Comparison of ENCODE assay signal across 21 mouse cellular contexts in the genomic region with DNA sequence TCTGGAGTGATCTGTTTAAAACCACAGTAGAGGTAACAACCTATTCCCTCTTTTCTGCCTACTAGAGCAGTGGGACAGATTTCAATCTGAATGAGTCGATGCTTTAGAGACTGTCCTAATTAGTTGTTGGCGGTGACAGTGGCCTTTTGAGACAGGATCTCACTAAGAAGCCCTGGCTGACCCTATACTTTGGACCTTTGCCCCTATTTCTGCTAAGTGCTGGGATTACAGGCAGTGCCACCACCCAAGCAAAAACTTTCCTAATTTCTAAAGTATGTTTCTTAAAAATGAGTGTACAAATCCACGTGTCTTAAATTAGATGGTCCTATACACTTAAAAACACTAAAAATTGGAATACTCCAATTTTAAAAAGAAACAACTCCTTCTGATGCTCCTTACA. TPM values are rescaled to one million over a fixed set of nuclear protein-coding genes. Genes with fewer than 3 reads are reported as not detected.
DNase-seq lines count a peak whose midpoint lies in the region; TF ChIP-seq lines count a peak whose summit lies in the region.
"Had no signal": no experiment of that assay in that cellular context is flagged by ENCODE, and none has a peak within 500 bp of the region (broad histone marks: within the 10 kb centered on the region; RNA-seq: fewer than 3 reads in every experiment).

No protein-coding gene starts in this region.

- no peak for TF ChIP-seq CTCF in heart, adult 2 months (IDR thresholded peaks at IDR 0.05)

- TF ChIP-seq EP300 in heart, adult 2 months (IDR thresholded peaks at IDR 0.05; ENCODE audit: insufficient read depth, low read depth, low read length) = no peak

- TF ChIP-seq POLR2A in heart, adult 2 months (IDR thresholded peaks at IDR 0.05; ENCODE audit: insufficient read depth, low read depth, low read length) = no peak

- peaks cover 1% of the 10 kb centered on the region; the same call in 1 of the 2 replicates for H3K4me1 ChIP-seq in heart, adult 2 months (ENCODE audit: control insufficient read depth, insufficient read depth, low read length)
- H3K4me1 ChIP-seq: embryonic facial prominence, embryonic 12.5 days had no signal

- H3K4me3 ChIP-seq in heart, adult 2 months = no peak overlapping the region
- H3K4me3 ChIP-seq: embryonic facial prominence, embryonic 10.5 days; embryonic facial prominence, embryonic 12.5 days; forebrain, embryonic 13.5 days; forebrain, embryonic 15.5 days had no signal

- no peaks in the 10 kb centered on the region for H3K27me3 ChIP-seq in heart, adult 2 months (ENCODE audit: control insufficient read depth, insufficient read depth, low read length)
- H3K27me3 ChIP-seq: CH12.LX; embryonic facial prominence, embryonic 12.5 days; forebrain, embryonic 13.5 days; forebrain, embryonic 15.5 days; Patski had no signal

- H3K9ac ChIP-seq in heart, adult 2 months (ENCODE audit: low read depth, low read length) = no peak overlapping the region
- H3K9ac ChIP-seq: embryonic facial prominence, embryonic 12.5 days; forebrain, embryonic 13.5 days; forebrain, embryonic 15.5 days; forebrain, postnatal 0 days had no signal

- WGBS in heart, adult 2 months = 88% methylated on average over 3 of the region's 3 CpGs

- peak; percentile 51 for DNase-seq in heart, adult 11 months
- no peak for DNase-seq in heart, adult 2 months
- peak; percentile 22 for DNase-seq in kidney, adult 9 months
- no peak for DNase-seq in kidney, postnatal 14 days
- peak; percentile 47 for DNase-seq in adipocyte (ENCODE audit: low spot score)
- DNase-seq: adrenal gland, adult 8-10 months; adrenal gland, postnatal 14 days; adrenal gland, postnatal 36 days; B cell, adult 2 months; cerebellum, adult 11-12 months; cerebellum, adult 2 months; cerebellum, adult 9-10 months; cerebellum, postnatal 10 days; cerebellum, postnatal 25 days; forebrain, postnatal 0 days had no signal

- no peaks in the 10 kb centered on the region for H3K79me2 ChIP-seq in heart, adult 2 months (replicated peaks; ENCODE audit: control insufficient read depth, insufficient read depth, low read length)

- no peak overlapping the region for H3K27ac ChIP-seq in heart, adult 2 months
- H3K27ac ChIP-seq: embryonic facial prominence, embryonic 10.5 days; embryonic facial prominence, embryonic 12.5 days; forebrain, embryonic 13.5 days; forebrain, embryonic 15.5 days had no signal

- H3K36me3 ChIP-seq in heart, adult 2 months (ENCODE audit: control insufficient read depth, insufficient read depth, low read length) = no peaks in the 10 kb centered on the region

- intact Hi-C loops in heart, adult 2 months (cut with DNase I) = loop anchor here (5.0 kb wide), 2 partner anchors 76 to 171 kb away; a partner anchor contains a TSS

RNA-seq across cellular contexts. Expression of a gene that starts 2.7 kb away (rescaled TPM):
- total RNA-seq in heart, adult 2 months (2021) = 1 to 10 TPM; 5.2 to 6.1 TPM
- 3.0 and 5.6 TPM in 2 replicates for polyA plus RNA-seq in heart, adult 2 months (2012; rRNA removed)

Comparison
In these comparisons a context has a peak if more than half of its experiments do, and no peak if none do; other contexts are left out.
1. DNase-seq: peak in heart, adult 11 months (single experiment), kidney, adult 9 months (single experiment) and adipocyte (single experiment); none in heart, adult 2 months (0 of 2) and kidney, postnatal 14 days (single experiment).